Mouse (Mus musculus) spleen, postnatal 36 days (tissue): ENCODE data around the gene Sgpl1.

ENCODE experiments used
- DNase-seq, 2 experiments: peaks; one replicate each; pipeline ENCODE4 v3.0.0; 2022; ENCODE audit warnings: low spot score in 2 of 2, mixed read lengths in 1 of 2

Sgpl1 gene

GRCm38 (mm10) chr10:61086502-61086901 lies 61.0 kb downstream of the Sgpl1 start:
- no peak for DNase-seq

GRCm38 (mm10) chr10:61085364-61085763 lies 62.1 kb downstream of the Sgpl1 start:
- no peak for DNase-seq

DNA sequence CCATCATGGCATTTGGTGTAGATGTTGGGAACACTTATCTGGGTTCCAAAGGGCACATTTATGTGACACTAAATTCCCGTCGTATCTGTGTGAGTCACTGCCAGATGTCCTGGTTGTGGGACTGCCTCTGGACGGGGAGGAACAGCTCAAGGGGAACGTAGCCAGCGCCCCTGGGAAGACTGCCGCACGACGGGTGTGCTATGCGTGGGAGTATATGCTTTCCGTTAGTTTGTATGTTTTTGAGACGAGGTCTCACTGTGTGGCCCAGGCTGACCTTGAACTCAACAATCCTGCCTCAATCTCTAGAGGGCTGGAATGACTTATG lies 66.6 kb downstream of the Sgpl1 start:
- DNase-seq, result no peak

- peak; percentile 52 to 54 for DNase-seq
Observed at GRCm38 (mm10) chr10:61080227-61080930, 67.1 kb downstream of the Sgpl1 start.

DNA sequence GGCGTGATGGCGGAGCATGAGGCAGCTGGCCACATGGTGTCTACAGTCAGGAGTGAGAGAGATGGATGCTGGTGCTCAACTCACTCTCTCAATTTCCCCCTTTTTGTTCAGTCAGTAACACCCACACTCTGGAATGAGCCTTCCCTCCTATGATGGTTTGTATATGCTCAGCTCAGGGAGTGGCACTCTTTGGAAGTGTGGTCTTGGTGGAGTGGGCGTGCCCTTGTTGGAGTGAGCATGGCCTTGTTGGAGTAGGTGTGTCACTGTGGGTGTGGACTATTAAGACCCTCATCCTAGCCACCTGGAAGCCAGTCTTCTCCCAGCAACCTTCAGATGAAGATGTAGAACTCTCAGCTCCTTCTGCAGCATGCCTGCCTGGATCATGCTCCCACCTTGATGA lies 71.9 kb downstream of the Sgpl1 start:
- DNase-seq, result no peak

- DNase-seq, result no peak
Observed at GRCm38 (mm10) chr10:61074643-61075042, 72.9 kb downstream of the Sgpl1 start.

GRCm38 (mm10) chr10:61072324-61072723 lies 75.2 kb downstream of the Sgpl1 start:
- peak in 1 of 2 experiments; percentile 11 for DNase-seq

GRCm38 (mm10) chr10:61069248-61069647 lies 78.3 kb downstream of the Sgpl1 start:
- DNase-seq, result no peak

GRCm38 (mm10) chr10:61068436-61069192 lies 78.9 kb downstream of the Sgpl1 start:
- peak; percentile 11 to 14 for DNase-seq

DNA sequence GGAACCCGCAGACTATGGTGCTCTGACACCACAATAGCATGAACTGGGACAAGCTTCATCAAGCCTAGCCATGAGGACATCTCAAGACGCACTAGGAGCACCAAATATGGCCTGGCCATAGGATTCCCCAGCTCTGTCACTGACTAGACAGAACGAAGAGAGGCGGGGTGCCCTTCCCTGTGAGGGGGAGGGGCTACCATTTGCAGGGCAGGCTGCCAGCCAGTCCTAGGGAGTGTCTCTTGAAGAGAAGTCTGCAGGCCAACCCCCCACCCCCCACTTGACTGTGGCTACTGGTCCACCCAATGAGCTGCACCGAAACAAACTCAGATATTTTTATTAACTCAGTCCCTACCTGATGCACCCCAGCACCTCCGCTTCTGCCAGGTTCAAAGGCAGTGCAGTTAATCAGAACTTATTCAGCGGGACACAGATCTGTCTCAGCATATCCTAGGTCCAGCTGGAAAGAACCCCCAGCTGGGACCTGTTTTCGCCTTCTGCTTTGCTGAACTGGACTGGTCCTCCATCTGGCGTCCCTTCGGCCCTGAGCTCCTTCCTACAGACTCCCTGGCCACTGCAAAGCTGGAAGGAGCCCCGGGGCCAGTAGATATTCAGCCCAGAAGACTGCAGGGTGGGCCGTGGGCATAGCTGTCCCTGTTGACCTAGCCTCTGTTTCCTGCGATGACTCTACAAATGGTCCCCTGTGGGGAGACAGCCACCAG lies 82.1 kb downstream of the Sgpl1 start:
- no peak for DNase-seq

- no peak for DNase-seq
Observed at GRCm38 (mm10) chr10:61064635-61065034, 82.9 kb downstream of the Sgpl1 start.

GRCm38 (mm10) chr10:61063271-61063864 lies 84.1 kb downstream of the Sgpl1 start:
- no peak for DNase-seq

DNA sequence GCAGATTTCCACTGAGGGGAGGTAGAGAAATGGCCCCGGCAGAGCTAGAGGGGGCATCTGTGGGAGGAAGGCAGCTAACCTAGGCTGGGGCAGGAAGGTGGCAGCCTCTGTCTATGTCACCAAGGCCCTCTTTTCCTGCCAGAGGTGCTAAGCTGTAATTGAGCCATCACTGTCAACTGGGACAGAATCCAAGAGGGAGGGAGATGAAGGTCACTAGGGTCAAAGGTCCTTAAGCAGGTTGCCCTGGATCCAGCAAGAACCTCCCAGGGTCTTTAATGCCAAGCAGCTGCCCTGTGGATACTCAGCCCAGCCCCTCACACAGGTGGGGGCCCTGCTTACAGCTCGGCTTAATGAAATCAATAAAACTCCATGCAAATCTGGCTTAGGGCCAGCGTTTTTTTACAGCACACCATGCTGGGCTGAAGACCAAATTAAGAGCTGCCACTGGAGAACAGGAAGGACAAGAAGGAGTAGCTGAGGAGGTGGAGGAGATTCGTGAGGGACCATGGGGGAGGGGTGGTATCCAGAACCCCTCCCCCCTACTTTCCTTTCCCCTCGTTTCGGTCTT lies 87.9 kb downstream of the Sgpl1 start:
- no peak for DNase-seq

- DNase-seq, result no peak
Observed at GRCm38 (mm10) chr10:61059101-61059500, 88.4 kb downstream of the Sgpl1 start.

- no peak for DNase-seq
Observed at GRCm38 (mm10) chr10:61056661-61057060, 90.8 kb downstream of the Sgpl1 start.

GRCm38 (mm10) chr10:61051993-61052613 lies 95.4 kb downstream of the Sgpl1 start:
- DNase-seq, result peak in 1 of 2 experiments; percentile 8
